Mouse (Mus musculus): ENCODE results near the gene Gm20388.
"Not testable (repeated sequence)": the region's sequence is repeated elsewhere in the genome, so short reads cannot be mapped to it uniquely, and the experiment has no call there.

Gene Gm20388

DNA sequence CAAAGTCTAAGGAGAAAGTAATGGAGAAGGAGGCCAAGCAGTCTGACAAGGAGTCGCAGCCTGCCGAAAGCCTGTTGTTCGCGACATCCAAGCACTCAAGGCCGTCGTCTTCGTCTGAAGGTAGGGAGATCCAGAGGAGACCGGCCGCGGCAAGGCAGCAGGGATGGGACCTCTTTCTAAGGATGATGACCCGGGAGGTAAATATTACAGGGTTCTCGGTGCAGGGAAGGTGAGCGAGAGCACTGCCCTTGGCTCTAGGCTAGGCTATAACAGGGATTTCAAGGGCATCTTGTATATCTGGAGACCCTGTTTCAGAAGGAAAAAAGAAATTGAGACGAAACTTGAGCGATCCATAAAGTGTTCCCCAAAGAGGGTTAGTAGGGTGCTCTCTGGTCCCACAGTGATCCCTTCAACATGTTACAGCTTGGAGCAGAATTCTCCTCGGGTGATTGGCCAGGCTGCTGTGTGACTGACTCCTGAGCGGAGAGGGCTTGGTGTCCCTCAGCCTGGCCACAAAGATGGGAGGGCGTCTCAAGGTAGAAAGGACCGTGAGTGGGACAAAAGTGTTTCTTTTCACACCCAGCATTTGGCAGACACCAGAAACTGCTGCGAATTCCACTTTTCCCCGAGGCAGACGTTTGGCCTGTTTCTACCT, 3302.6 kb downstream of the Gm20388 start:
- no peak for DNase-seq (ENCODE audit: low spot score)

DNA sequence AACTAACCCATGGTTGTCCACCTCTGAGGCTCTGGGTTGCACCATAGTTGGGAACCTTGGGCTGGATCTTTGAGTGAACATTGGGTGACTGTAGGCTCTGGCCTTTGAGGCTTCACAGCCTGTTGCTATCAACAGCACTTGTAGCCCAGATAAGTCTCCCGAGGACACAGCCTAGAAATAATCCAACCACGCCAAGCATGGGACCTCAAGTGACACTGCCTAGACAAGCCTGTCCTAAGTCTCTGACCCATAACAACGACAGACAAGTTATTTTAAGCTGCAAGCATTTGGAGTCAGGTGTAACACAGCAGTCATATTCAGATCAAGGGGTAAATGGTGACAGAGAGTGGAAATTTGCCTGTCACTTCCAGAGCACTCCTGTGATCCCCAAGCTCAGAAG, 3304.8 kb downstream of the Gm20388 start:
- no peak for DNase-seq (ENCODE audit: low spot score)

DNA sequence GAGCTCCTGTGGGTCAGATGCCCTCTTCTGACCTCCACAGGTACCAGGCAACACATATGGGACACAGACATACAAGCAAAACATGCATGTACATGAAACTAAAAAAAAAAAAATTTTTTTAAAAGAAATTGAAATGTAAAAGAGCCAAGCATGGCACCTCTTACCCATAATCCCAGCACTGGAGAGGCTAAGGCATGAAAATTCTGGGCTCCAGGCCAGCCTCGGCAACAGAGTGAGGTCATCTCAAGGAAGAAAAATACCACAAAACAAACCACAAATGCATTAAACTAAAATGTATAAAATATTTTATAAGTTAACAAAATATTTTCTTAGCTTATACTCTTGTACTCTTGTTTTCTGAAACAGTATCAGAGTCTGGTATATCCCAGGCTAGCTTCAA, 3310.3 kb downstream of the Gm20388 start:
- no peak for DNase-seq (ENCODE audit: low spot score)

DNA sequence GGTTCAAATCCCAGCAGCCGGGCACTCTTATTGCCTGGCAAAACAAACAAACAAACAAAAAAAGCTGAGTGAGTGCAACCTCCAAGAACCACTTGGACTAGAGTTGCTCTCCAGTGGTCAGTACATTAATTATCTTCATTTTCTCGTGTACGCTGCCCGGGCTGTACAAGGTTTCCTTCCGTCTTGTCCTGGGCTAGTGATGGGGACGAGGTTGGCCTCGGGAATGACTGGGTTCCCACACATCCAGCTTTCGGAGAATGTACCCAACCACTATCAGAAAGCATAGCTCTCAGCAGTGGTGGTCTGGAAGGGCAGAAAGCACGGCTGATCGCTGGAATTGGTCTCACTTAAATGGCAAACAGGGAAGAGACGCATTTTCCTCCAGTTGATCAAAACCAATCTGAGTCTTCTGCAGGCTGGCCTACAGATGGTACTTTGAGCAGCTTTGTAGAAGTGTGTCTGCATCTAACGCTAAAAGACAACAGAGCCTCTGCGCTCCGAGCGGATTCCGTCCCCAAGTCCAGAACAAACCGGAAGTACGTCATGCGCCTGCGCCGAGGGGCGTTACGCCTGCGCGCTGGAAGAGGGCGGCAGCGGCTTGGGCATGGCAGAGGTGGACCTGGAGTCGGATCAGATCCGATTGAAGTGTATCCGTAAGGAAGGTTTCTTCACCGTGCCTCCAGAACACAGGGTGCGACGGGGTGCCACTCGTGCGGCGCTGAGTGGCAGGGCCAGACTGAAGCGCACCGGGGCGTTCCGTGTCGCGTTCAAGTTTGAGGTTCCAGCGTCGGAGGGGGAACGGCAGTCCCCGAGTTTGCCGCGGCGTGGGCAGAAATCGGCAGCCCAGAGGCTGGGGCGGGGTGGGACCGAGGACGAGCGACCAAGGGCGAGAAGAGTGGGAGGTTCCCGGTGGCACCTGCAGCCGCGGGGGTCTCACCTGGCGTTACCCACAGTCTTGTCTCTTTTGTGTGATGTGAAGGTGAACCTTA, 3313.9 kb downstream of the Gm20388 start, which contains the start of gene Cdk10:
TSS of gene Cdk10 (plus strand) at position 565 of the 989 bp plus-strand sequence.
- peak; percentile 92 for DNase-seq (ENCODE audit: low spot score)

- no peak for DNase-seq (ENCODE audit: low spot score)
These were observed 3317.8 kb downstream of the Gm20388 start for GRCm38 (mm10) chr8:123228416-123228815.

DNA sequence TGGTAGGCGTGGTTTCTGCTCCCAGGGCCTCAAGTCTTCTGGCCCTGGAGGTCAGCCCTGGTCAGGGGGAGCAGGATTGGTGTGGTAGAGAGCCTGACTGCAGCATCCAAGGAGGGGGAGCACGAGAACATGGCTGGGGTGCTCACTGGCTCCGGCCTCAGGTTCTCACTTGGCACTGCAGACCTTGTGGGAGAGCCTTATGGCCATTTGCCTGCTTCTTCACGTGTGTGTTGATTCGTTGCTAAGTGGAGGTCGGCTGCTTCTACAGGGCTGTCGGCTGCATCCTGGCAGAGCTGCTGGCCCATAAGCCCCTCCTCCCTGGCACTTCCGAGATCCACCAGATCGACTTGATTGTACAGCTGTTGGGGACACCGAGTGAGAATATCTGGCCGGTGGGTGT, 3319.7 kb downstream of the Gm20388 start:
- DNase-seq (ENCODE audit: low spot score): not testable (repeated sequence)

- no peak for DNase-seq (ENCODE audit: low spot score)
These were observed 3321.1 kb downstream of the Gm20388 start for GRCm38 (mm10) chr8:123231742-123232141.

DNA sequence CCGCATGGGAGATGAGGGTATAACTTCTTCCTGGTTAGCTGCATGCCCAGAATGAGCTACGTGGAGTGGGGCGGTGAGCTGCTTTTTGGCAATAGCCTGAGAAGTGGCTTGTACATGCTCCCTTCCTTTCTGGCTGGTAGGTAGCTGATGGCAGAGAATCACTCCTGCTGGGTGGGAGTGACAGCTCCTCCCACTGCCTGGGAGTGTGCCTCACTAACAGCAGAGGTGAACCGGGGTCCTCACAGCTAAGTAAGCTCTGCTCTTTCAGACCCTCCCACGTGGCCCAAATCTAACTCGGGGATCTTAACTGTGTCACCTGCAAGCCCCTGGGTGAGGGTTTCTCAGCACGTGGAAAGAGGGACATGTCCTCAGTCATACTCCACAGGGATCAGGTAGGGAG, 3321.9 kb downstream of the Gm20388 start:
- no peak for DNase-seq (ENCODE audit: low spot score)

GRCm38 (mm10) chr8:123233300-123233699, 3322.7 kb downstream of the Gm20388 start:
- DNase-seq (ENCODE audit: low spot score): no peak

DNA sequence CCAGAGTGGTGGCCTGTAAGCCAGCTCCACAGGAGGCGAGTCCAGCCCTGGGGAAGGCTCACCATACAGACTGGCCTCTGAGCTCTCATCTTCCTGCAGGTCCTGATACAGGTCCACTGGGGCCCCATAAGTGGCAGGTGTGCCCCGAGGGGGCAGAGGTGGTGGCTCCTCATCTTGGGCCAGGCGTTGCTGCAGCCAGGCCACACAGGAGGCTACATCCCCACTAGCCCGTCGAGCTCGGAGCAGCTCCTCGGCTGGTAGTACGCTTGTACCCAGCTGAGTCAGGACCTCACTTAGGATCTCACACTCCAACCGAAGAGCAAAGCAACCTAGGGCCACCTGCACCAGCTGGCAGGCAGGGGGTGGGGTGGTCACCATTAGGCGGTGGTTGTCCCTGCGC, 3323.1 kb downstream of the Gm20388 start:
- DNase-seq (ENCODE audit: low spot score): no peak

DNA sequence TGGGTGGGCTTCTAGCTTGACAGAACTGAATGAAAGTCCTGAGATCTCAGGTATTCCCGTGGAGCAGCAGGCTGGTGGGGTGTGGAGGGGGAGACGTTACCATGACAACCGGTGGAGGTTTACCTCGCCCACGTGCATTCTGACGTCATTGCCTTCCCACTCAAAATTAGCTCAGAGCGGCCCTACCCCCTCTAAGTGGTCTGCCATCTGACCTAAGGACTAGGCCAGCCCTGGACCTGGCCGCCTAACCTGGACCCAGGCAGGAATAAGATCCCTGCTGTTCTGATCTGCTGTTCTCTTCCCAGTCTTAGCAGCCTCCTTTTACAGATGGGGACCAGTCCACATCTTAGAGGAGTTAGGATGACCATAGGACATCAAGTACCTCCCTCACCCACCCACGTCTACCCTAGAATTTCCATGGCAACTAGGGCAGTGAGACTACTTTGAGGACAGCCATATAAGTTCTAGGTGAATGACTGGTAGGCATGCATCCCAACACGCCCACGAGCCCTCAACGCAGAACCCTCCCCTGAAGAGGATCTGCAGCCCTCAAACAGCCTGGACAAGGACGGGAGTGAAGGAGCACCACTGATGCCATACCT, 3324.4 kb downstream of the Gm20388 start:
- no peak for DNase-seq (ENCODE audit: low spot score)

GRCm38 (mm10) chr8:123235520-123236497, 3325.2 kb downstream of the Gm20388 start, which contains the start of gene Spata2l:
Spata2l (minus strand) TSS chr8:123236233.
- DNase-seq (ENCODE audit: low spot score): peak; percentile 87

DNA sequence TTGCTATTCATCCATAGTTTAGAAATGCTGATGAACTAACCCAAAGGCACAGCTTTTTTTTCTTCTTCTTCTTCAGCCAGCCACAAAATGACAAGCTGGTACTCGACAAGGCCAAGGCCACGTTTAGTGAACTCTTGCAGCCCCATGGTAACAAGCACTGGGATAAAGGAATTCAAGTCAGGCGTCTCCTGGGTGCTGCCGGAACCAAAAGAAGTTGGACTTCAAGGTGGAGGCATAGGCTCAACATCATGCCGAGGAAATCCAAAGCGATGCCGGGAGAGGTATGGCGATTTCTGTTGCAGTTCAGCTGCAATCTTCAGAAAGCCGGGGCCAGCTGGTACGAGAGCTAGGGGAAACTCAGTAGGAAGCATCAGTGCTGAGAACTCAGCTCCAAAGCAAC, 3328.8 kb downstream of the Gm20388 start:
- DNase-seq (ENCODE audit: low spot score): no peak

GRCm38 (mm10) chr8:123242107-123242923, 3331.7 kb downstream of the Gm20388 start:
- DNase-seq (ENCODE audit: low spot score): no peak

DNA sequence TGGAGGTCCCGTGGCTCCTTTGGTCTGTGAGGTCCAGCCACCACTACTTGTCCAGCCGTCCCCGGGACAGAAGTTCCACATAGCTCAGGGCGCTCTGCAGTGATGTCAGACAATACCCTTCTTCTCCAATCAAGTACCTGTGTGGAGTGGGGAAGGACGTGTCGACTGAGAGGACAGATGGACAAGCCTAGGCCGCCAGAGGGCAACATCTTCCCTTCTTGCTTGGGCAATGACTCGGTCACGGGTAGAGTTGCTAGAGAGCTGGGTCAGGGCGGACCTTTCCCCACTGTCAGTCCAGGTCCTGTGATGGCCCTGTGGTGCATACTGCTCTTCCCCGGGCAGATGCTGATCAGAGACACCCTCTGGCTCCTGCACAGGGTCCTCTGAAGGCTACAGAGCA, 3332.4 kb downstream of the Gm20388 start:
- DNase-seq (ENCODE audit: low spot score): no peak

DNA sequence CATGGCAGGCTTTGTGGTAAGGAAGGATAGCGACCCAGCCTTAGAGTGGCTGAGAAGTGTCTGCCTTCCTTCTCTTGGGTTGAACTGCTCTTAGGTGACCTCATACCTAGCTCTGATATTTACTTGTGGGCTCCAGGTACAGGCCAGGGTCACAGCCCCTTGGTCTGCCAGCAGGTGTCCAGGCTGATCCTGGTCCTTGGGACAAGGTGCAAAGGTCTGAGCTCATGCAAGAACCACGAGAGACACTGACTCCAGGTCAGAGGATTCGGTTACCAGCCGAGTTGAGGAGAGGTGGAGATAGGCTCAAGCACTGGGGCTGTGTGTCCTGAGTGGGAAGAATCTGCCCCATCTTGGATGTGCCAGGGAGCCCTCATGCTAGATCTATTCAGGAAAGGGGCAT, 3333.7 kb downstream of the Gm20388 start:
- DNase-seq (ENCODE audit: low spot score): no peak

DNA sequence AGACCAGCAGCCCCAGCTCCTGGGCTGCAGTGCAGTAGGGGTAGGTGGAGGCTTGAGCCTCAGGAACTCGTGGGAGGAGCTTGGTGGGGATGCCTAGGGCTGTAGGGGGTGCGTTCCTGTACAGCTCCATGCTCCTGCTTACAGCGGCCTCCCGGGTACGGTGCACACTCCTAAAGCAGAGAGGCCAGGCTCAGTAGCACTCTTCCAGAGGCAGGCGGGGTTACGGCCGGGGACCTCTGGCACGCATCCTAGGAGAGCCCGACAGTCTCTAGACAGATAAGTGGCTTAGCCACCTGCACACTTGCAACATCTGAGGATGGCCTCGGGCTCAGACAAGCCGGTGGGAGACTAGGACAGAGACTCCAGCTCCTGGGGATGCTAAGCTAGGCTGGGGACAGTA, 3334.9 kb downstream of the Gm20388 start:
- no peak for DNase-seq (ENCODE audit: low spot score)

- DNase-seq (ENCODE audit: low spot score): no peak
These were observed 3337.1 kb downstream of the Gm20388 start for GRCm38 (mm10) chr8:123247748-123248147.

- DNase-seq (ENCODE audit: low spot score): no peak
These were observed 3338.0 kb downstream of the Gm20388 start for GRCm38 (mm10) chr8:123248596-123248995.

- no peak for DNase-seq (ENCODE audit: low spot score)
These were observed 3340.3 kb downstream of the Gm20388 start for GRCm38 (mm10) chr8:123250940-123251339.

DNA sequence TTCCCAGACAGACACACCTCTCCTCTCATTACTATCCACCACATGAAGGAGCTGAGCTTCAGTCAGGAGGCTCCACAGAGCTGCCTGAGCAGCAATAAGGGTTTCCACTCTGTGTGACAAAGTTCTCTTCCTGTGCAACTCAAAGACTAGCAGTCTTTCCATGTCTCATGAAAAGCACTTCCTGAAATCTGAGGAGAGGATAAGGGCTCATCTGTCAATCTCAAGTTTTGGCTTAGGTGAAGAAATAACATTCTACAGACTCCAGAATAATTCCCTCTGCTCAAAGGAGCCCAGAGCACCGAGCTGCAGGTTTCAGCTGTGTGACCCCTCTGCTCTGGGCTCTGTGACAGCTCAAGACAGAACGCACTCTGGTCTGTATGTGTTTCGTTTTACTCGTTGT, 3342.3 kb downstream of the Gm20388 start:
- no peak for DNase-seq (ENCODE audit: low spot score)
